Mouse (Mus musculus) neural tube, embryonic 15.5 days (tissue): Measurements from ENCODE around the gene Olfr702. TPM values are rescaled to one million over a fixed set of nuclear protein-coding genes. Genes with fewer than 3 reads are reported as not detected.

Experiments used
- ATAC-seq: fragments of 200-750 bp; cut with Nextera tagmentation; 2 replicates; pipeline ENCODE4 v1.8.0; 2017; ENCODE audit warnings: mild to moderate bottlenecking, moderate TSS enrichment, moderate library complexity; ENCODE audit not compliant: low FRiP score
- H3K27ac ChIP-seq: fragments of 300-500 bp; sonication (generic); replicated peaks from 2 replicates; pipeline ENCODE4 v1.5.1; 2015; ENCODE audit warnings: mild to moderate bottlenecking, inconsistent platforms
- H3K27me3 ChIP-seq: fragments of 300-500 bp; sonication (generic); replicated peaks from 2 replicates; pipeline ENCODE4 v1.6.1; 2015; ENCODE audit warnings: inconsistent platforms
- H3K36me3 ChIP-seq: fragments of 300-500 bp; sonication (generic); 2 replicates; pipeline ENCODE4 v1.6.1; 2015; ENCODE audit warnings: inconsistent platforms
- H3K4me1 ChIP-seq: fragments of 300-500 bp; sonication (generic); 2 replicates; pipeline ENCODE4 v1.6.1; 2015; ENCODE audit warnings: inconsistent platforms
- H3K4me2 ChIP-seq: fragments of 300-500 bp; sonication (generic); 2 replicates; pipeline ENCODE4 v1.6.1; 2015; ENCODE audit warnings: inconsistent platforms, mild to moderate bottlenecking, moderate library complexity
- H3K4me3 ChIP-seq: fragments of 300-500 bp; sonication (generic); replicated peaks from 2 replicates; pipeline ENCODE4 v1.5.1; 2015; ENCODE audit warnings: mild to moderate bottlenecking, inconsistent platforms
- H3K9ac ChIP-seq: fragments of 300-500 bp; sonication (generic); replicated peaks from 2 replicates; pipeline ENCODE4 v1.6.1; 2015; ENCODE audit warnings: mild to moderate bottlenecking, inconsistent platforms
- H3K9me3 ChIP-seq: fragments of 300-500 bp; sonication (generic); replicated peaks from 2 replicates; pipeline ENCODE4 v1.6.1; 2016; ENCODE audit warnings: inconsistent platforms
- WGBS: fragments of 180-500 bp; shearing (Covaris S2); methylation state at CpG from one replicate; pipeline ENCODE4 v1.1.7; 2015; ENCODE audit warnings: mixed read lengths; 5-methylcytosine and 5-hydroxymethylcytosine counted together
- polyA plus RNA-seq: library from polyadenylated mRNA; unstranded; fragments of >200 nt; fragmentation: Nextera tagmentation; extraction: Ambion mirVana; gene quantifications from 2 replicates; pipeline ENCODE4 v1.2.1, GENCODE M21; 2015

Gene Olfr702
- polyA plus RNA-seq, result not detected in 2 replicates

DNA sequence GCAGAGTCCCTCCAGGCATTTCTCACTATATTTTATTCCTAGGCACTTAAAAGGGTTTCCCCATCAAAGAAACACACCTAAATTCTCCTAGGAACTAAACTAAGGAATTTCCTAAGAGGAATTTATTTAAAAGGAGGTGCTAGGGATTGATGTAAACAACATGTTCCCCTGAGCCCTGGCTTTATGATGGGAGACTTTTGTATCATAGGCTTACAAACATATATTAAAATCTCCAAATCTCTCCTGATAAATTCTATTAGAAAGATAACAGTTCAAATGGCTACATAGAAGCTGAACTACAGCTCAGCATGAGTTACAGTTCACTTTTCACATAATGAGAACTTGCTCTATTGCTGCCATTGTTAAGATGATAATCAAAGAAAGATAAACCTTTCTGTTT is at the start of gene Olfr702:
Olfr702 (minus strand) TSS at position 101 of the 400 bp plus-strand sequence.
- H3K27ac ChIP-seq, result no peak within 1 kb of the TSS
- no peak within 1 kb of the TSS for H3K4me2 ChIP-seq
- H3K9ac ChIP-seq, result no peak within 1 kb of the TSS
- no peak for ATAC-seq
- no peaks in the 10 kb centered on the region for H3K4me1 ChIP-seq
- no peaks in the 10 kb centered on the region for H3K36me3 ChIP-seq
- H3K27me3 ChIP-seq, result no peaks in the 10 kb centered on the region
- no peaks in the 10 kb centered on the region for H3K9me3 ChIP-seq
- H3K4me3 ChIP-seq, result no peak within 1 kb of the TSS

- no peaks in the 10 kb centered on the region for H3K9me3 ChIP-seq
- H3K27ac ChIP-seq, result no peak within 1 kb of the TSS
- no peak within 1 kb of the TSS for H3K4me3 ChIP-seq
- no peaks in the 10 kb centered on the region for H3K27me3 ChIP-seq
- no peaks in the 10 kb centered on the region for H3K36me3 ChIP-seq
- no peaks in the 10 kb centered on the region for H3K4me1 ChIP-seq
- H3K9ac ChIP-seq, result no peak within 1 kb of the TSS
- no peak for ATAC-seq
- 81% methylated on average over 3 of the region's 3 CpGs for WGBS
- no peak within 1 kb of the TSS for H3K4me2 ChIP-seq
Measured at GRCm38 (mm10) chr7:106876791-106877190, 43.1 kb upstream of the Olfr702 start, which contains the start of gene Olfr705. TSS of gene Olfr705 (minus strand) at chr7:106876891.

DNA sequence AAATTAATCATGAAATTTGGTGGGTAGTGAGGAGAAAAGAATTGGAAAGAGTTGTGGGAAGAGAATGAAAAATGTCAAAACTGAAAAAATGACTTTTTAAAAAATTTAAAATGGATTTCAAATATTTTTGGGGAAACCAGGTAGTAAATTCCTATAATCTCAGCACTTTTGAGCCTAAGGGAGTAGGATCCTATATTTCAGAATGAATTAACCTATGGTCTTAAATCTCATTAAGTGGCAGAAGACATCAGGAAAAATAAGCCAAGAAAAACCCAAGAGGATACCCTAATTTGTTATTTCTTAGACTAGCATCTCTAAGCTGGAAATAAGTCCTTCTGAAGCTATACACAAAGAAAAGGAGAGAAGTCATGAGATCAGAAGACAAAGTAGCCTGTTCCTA is 29.2 kb upstream of the Olfr702 start, which contains the start of gene Olfr704:
Olfr704 (plus strand) TSS at position 301 of the 400 bp plus-strand sequence.
- H3K27ac ChIP-seq, result no peak within 1 kb of the TSS
- H3K4me1 ChIP-seq, result no peaks in the 10 kb centered on the region
- H3K4me2 ChIP-seq, result no peak within 1 kb of the TSS
- H3K9ac ChIP-seq, result no peak within 1 kb of the TSS
- no peak for ATAC-seq
- H3K9me3 ChIP-seq, result no peaks in the 10 kb centered on the region
- H3K36me3 ChIP-seq, result no peaks in the 10 kb centered on the region
- no peaks in the 10 kb centered on the region for H3K27me3 ChIP-seq
- H3K4me3 ChIP-seq, result no peak within 1 kb of the TSS

DNA sequence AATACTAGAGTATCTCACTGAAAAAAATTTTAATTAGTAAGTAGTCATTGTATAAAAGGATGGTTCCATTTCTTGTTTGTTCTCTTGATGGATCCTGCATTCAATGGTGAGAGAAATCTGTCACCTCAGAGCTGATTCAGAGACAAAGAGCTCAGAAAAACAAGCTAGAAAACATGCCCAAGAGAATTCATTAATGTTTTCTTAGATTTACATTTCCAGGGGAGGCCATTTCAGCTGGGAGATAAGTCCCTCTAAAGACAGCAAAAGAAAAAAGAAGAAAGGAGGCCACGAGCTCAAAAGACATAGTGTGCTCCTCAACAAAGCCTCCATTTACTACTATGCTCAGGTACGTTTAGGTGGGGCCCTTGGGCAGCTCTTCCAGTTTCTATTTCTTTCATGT is 9.4 kb upstream of the Olfr702 start, which contains the start of gene Olfr703:
Olfr703 (plus strand) TSS at position 301 of the 400 bp plus-strand sequence.
- no peak within 1 kb of the TSS for H3K4me2 ChIP-seq
- no peaks in the 10 kb centered on the region for H3K27me3 ChIP-seq
- WGBS, result 77% methylated on average over 2 of the region's 2 CpGs
- no peak within 1 kb of the TSS for H3K4me3 ChIP-seq
- H3K4me1 ChIP-seq, result no peaks in the 10 kb centered on the region
- no peak for ATAC-seq
- H3K36me3 ChIP-seq, result no peaks in the 10 kb centered on the region
- H3K9ac ChIP-seq, result no peak within 1 kb of the TSS
- no peaks in the 10 kb centered on the region for H3K9me3 ChIP-seq
- H3K27ac ChIP-seq, result no peak within 1 kb of the TSS

DNA sequence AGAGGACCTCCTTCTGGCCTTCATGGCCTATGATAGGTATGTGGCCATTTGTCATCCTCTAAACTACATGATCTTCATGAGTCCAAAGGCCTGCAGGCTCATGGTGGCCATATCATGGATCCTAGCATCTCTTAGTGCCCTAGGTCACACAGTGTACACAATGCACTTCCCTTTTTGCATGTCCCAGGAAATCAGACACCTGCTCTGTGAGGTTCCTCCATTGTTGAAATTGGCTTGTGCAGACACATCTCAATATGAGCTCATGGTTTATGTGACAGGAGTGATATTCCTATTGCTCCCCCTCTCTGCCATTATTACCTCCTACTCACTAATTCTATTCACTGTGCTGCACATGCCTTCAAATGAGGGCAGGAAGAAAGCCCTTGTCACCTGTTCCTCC is 15.3 kb downstream of the Olfr702 start:
- no peak overlapping the region for H3K4me2 ChIP-seq
- ATAC-seq, result no peak
- H3K4me1 ChIP-seq, result no peaks in the 10 kb centered on the region
- H3K27ac ChIP-seq, result no peak overlapping the region
- no peaks in the 10 kb centered on the region for H3K36me3 ChIP-seq
- H3K4me3 ChIP-seq, result no peak overlapping the region
- H3K27me3 ChIP-seq, result no peaks in the 10 kb centered on the region
- no peak overlapping the region for H3K9ac ChIP-seq
- no peaks in the 10 kb centered on the region for H3K9me3 ChIP-seq

DNA sequence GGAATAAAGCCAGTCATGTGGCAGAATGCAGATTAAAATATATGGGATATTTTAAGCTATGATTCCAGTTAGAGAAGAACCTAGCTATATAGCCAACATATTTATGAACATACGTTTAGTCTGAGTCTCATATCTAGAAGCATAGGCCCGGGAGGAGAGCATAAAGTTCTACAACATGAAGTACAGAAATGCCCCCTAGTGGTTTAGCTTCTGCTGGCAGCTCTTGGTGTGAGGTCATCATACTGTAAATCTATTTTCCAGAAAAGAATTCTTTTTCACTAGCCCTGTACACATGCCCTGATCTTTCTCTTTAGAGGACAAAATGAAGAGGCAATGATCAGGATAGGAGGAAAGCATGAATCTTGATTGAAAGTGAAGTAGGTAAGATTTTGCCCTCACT is 17.9 kb downstream of the Olfr702 start:
- H3K9ac ChIP-seq, result no peak overlapping the region
- H3K4me1 ChIP-seq, result no peaks in the 10 kb centered on the region
- WGBS, result 66% methylated on average over 2 of the region's 2 CpGs

DNA sequence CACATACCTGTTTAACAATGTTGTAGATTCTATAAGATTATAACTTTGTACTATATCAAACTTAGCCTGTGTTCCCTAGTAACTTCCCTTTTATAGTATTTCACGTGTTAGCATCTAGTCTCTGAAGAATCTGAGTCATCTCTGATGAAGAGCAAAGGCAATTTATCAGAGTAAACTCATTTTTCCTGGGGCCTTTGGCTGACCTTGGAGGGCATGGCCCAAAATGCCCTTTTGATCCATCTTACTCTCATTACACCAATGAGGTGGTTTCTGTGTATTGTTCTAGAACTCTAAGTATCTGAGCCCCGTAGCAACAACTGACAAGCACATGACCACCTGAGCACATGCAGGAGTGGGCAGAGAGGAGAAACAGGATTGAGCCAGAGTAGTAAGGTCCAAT is 19.9 kb downstream of the Olfr702 start, which contains the start of gene Olfr701:
Olfr701 (plus strand) TSS at position 301 of the 400 bp plus-strand sequence.
- H3K9ac ChIP-seq, result no peak within 1 kb of the TSS
- no peak for ATAC-seq
- no peak within 1 kb of the TSS for H3K27ac ChIP-seq
- H3K27me3 ChIP-seq, result no peaks in the 10 kb centered on the region
- WGBS, result 83% methylated on average over 2 of the region's 2 CpGs
- H3K9me3 ChIP-seq, result no peaks in the 10 kb centered on the region
- no peak within 1 kb of the TSS for H3K4me2 ChIP-seq
- H3K4me3 ChIP-seq, result no peak within 1 kb of the TSS
- H3K4me1 ChIP-seq, result no peaks in the 10 kb centered on the region
- H3K36me3 ChIP-seq, result no peaks in the 10 kb centered on the region

More for the DNA sequence above, 17.9 kb downstream of the Olfr702 start:
- H3K4me2 ChIP-seq, result no peak overlapping the region
- no peaks in the 10 kb centered on the region for H3K9me3 ChIP-seq
- no peaks in the 10 kb centered on the region for H3K36me3 ChIP-seq
- no peak overlapping the region for H3K4me3 ChIP-seq
- ATAC-seq, result no peak
- no peak overlapping the region for H3K27ac ChIP-seq
- no peaks in the 10 kb centered on the region for H3K27me3 ChIP-seq

DNA sequence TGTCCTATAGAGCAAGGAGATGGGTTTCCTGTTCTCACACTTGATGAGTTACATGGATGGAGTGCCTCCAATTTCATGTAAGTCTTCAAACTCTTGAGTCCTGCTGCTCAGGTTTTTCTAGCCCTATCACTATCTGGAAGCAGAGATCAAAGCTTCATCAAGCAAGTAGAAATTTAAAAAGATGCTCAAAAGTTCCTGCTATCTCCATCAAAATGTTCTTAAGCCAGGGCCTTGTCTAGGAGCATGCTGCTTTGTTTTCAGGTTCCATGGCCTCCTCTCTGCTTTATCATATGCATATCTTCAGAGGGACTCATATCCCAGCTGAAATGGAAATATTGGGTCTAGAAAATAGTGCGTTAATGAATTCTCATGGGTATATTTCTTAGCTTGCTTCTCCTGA is 25.0 kb downstream of the Olfr702 start, which contains the start of gene Olfr700:
Olfr700 (minus strand) TSS at position 101 of the 400 bp plus-strand sequence.
- no peaks in the 10 kb centered on the region for H3K27me3 ChIP-seq
- H3K4me1 ChIP-seq, result no peaks in the 10 kb centered on the region
- no peak within 1 kb of the TSS for H3K4me2 ChIP-seq
- no peak within 1 kb of the TSS for H3K27ac ChIP-seq
- no peak within 1 kb of the TSS for H3K4me3 ChIP-seq
- H3K36me3 ChIP-seq, result no peaks in the 10 kb centered on the region
- no peak within 1 kb of the TSS for H3K9ac ChIP-seq
- ATAC-seq, result no peak
- H3K9me3 ChIP-seq, result no peaks in the 10 kb centered on the region
- WGBS, result 97% methylated on average over 1 of the region's 1 CpGs

GRCm38 (mm10) chr7:106793098-106793497 is 40.6 kb downstream of the Olfr702 start, which contains the start of gene Olfr699:
TSS of gene Olfr699 (minus strand) at chr7:106793198.
- H3K27ac ChIP-seq, result no peak within 1 kb of the TSS
- H3K27me3 ChIP-seq, result no peaks in the 10 kb centered on the region
- 89% methylated on average over 1 of the region's 1 CpGs for WGBS
- no peak within 1 kb of the TSS for H3K4me2 ChIP-seq
- H3K9me3 ChIP-seq, result no peaks in the 10 kb centered on the region
- no peaks in the 10 kb centered on the region for H3K36me3 ChIP-seq
- H3K9ac ChIP-seq, result no peak within 1 kb of the TSS
- ATAC-seq, result no peak
- H3K4me1 ChIP-seq, result no peaks in the 10 kb centered on the region
- no peak within 1 kb of the TSS for H3K4me3 ChIP-seq

- ATAC-seq, result no peak
Measured at GRCm38 (mm10) chr7:106788330-106788729, 45.4 kb downstream of the Olfr702 start.

More at GRCm38 (mm10) chr7:106788330-106788729, 45.4 kb downstream of the Olfr702 start:
- H3K4me1 ChIP-seq, result no peaks in the 10 kb centered on the region
- H3K27me3 ChIP-seq, result no peaks in the 10 kb centered on the region
- no peak overlapping the region for H3K27ac ChIP-seq
- H3K4me3 ChIP-seq, result no peak overlapping the region
- no peaks in the 10 kb centered on the region for H3K36me3 ChIP-seq
- no peak overlapping the region for H3K4me2 ChIP-seq
- H3K9me3 ChIP-seq, result no peaks in the 10 kb centered on the region
- H3K9ac ChIP-seq, result no peak overlapping the region
